Mouse (Mus musculus) erythroblast, adult 5-6 weeks (primary cell): ENCODE measurements around the gene Gm19410. TPM values are rescaled to one million over a fixed set of nuclear protein-coding genes. Genes with fewer than 3 reads are reported as not detected.

Source experiments
- ATAC-seq: replicated peaks from 2 replicates; pipeline ENCODE4 v1.8.0; 2016; ENCODE audit warnings: moderate number of reproducible peaks, mild to moderate bottlenecking, moderate TSS enrichment, inconsistent platforms; ENCODE audit not compliant: poor library complexity, low FRiP score, severe bottlenecking
- total RNA-seq, 2 experiments: library from RNA; stranded (forward) in 1 of 2; stranded (reverse) in 1 of 2; fragments of 150-400 nt in 1 of 2; fragments of 200-764, 138-1000 nt in 1 of 2; gene quantifications; 2 replicates each; pipeline versions ENCODE4 v1.2.3 to v1.2.4; 2015 to 2017; ENCODE audit warnings: low replicate concordance in 2 of 2

The Gm19410 gene
- total RNA-seq (2015; ENCODE audit: low replicate concordance) (not detected in 2 replicates), total RNA-seq (2017; ENCODE audit: low replicate concordance) (not detected in 2 replicates)

DNA sequence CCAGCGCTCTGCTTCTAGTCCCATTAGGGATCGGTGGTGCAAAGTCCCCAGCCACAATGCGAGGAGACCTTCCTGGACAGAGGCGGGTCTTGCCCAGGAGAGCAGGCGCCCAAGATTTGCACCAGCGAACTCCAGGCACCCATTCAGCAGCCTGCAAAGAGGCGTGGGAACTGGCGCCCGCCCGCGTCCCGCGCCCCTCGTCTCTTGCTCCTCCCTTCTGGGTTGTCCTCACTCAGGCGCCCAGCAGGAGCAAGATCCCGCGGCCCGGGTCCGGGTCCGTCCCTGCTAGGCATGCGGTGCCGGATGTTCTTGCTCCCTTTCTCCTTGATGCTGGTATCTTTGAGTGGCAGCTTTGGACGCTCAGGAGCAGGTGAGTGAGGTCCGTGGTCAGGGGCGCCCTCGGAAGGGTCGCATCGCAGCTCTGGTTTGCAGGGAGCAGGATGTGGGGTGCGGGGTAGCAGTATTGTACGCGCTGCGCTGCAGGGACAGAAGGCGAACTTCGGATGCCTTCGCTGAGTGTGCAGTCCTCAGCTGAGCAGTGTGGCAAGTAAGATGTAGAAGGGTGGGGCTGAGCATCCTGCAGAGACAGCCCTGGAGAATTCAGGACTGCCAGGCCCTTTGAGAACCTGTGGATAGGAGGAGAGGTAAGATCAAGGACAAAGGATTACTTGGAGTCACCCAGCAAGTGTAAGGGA lies at the start of gene Gm19410:
TSS of gene Gm19410 (plus strand) at position 292 of the 695 bp plus-strand sequence.
- ATAC-seq: no peak

DNA sequence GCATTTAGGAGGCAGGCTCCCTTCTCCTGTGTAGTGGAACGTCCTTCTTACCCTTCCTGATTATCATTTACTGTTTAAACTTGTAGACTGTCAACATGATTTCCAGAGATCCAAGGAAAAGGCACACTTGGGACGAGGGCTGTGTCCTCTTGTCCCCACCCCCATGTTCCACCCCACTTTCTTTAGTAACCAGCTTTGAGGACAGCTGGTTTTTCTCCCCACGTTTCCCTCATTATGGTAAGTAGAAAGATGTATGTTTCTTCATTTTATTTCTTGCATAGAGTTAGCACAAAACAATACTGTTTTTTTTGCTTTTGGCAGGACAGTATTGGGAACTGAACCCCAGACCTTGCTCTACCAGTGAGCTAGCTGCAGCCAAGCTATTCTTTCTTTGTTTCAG lies 34.8 kb upstream of the Gm19410 start:
- no peak for ATAC-seq

DNA sequence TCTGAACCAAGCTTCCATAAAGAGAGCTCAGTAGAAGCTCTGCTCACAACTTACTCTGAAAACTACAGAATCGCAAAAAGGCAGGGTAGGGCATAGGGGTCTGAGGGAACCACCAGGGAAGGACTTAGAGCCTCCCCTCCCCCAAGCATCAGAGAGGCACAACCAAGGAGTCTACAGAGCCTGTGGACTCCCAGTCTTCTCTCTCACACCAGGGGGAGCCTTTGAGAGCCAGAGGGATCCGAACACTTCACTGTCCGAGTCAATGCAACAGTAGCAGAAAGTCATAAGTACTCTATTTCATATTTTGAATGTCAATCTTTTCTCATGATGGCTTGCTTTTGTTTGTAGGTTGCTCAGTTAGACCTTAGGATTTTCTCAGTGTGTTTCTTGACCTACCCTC lies 30.2 kb upstream of the Gm19410 start:
- no peak for ATAC-seq

- ATAC-seq: no peak
Measured at GRCm38 (mm10) chr8:35756202-35756601, 9.4 kb upstream of the Gm19410 start.

DNA sequence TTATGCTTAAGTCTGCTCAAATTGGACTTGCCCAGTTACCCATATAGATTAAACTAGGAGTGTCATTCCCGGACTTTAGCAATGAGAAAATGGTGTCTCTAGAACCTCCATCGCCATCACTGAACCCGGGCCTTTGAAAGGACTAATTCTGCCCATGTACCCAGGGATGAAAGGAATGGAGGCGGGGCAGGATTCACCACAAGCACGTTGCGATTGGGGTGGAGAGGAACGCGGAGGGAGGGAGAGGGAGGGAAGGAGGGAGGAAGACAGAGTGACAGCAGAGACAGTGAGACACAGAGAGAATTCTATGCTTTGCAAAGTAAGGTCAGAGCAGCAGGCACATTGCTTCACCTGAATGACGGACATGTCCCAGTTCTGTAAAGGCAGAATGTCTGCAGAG lies 570 bp upstream of the Gm19410 start:
- ATAC-seq: no peak

DNA sequence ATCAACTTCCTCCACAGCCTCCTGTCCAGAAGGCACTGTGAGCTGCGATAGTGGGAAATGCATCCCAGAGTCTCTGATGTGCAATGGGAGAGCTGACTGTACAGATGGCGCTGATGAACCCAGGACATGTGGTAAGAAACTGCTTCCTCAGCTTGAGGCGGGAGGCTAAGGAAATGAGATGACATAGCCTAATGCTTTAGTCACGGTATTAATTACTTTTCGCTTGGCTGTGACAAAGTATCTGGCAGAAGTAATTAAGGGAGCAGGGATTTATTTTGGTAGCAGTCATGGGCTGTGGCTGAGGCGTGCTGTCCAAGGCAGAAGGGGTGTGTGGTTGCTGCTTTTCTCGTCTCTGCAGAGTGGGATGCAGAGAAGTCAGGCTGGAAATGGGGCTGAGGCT lies 7.9 kb downstream of the Gm19410 start:
- ATAC-seq: no peak
